Mouse (Mus musculus): Measurements from ENCODE around the gene Tceal9.

- no peak for TF ChIP-seq CTCF (IDR thresholded peaks at IDR 0.05; ENCODE audit: low read depth)
- no peak for TF ChIP-seq EP300 (IDR thresholded peaks at IDR 0.05; ENCODE audit: low read depth)
Observed at GRCm38 (mm10) chrX:136274542-136274941, 29.7 kb downstream of the Tceal9 start.

Data from heart, postnatal 0 days (tissue).